Mouse (Mus musculus): Measurements from ENCODE around the gene Mbtps1. TPM values are rescaled to one million over a fixed set of nuclear protein-coding genes. Genes with fewer than 3 reads are reported as not detected.
A peak's percentile ranks its signal among the peaks of the same experiment; 100 is the strongest.

Mbtps1 gene
- polyA plus RNA-seq, 1 experiment from 2014 or later, result 42.5 TPM

DNA sequence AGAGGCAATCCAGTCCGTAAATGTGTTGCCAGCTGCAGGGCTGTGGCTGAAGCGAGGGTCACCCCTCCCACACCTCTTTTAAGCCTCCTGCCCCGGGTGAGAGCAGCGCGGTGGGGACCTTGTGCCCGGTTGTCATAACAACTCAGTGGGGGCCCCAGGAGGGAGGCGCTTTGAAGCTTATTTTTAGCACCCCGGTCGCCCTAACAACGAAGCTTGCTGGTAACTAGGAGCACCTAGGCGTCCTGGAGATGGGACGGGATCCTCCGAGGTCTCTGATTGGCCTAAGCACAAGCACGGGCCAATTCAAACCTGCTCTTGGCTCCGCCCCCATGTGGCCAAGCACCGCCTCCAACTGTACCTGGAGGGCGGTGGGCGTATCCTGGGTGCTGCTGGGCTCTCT, 92.4 kb downstream of the Mbtps1 start:
- no peaks in the 10 kb centered on the region for H3K9me3 ChIP-seq (ENCODE audit: control insufficient read depth, low read length)
- no peak overlapping the region for H3K27ac ChIP-seq (ENCODE audit: low read depth, low read length)
- H3K4me2 ChIP-seq (ENCODE audit: low read depth, low read length), result peak overlapping the region; percentile 23; the same call in 1 of the 2 replicates
- no peak for ATAC-seq (ENCODE audit: low read depth)
- H3K4me1 ChIP-seq (ENCODE audit: control insufficient read depth, insufficient read depth, low read length), result peaks cover 17% of the 10 kb centered on the region; the same call in 1 of the 2 replicates
- no peaks in the 10 kb centered on the region for H3K36me3 ChIP-seq (ENCODE audit: control insufficient read depth, insufficient read depth, low read length)
- 1% methylated on average over 18 of the region's 18 CpGs for WGBS
- H3K9ac ChIP-seq (replicated peaks; ENCODE audit: low read depth, low read length), result no peak overlapping the region
- H3K27me3 ChIP-seq (ENCODE audit: control insufficient read depth, insufficient read depth, low read length), result no peaks in the 10 kb centered on the region
- no peak overlapping the region for H3K4me3 ChIP-seq (ENCODE audit: low read depth, low read length)

DNA sequence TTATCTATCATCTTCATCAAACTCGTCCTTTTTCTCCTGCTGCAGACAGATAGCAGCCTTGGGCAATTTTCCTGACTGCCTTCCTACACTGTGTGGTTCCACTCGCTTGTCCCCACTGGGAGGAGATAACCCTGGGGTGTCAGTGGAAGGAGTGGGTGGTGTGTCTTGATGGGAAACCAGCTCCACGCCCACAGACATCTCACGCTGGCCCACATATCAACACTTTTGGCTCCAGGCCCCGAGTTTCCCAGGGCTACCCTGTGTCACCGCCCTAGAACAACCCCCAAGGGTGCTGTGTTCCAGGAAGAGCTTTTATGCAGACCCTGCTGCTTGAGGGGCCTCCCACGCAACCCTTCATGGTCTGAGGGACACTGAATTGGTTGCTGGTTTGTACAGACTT, 94.8 kb downstream of the Mbtps1 start:
- Histone ChIP-seq H3K36me3 (ENCODE audit: control insufficient read depth, insufficient read depth, low read length) (no peaks in the 10 kb centered on the region), H3K9me3 (ENCODE audit: control insufficient read depth, low read length) (no peaks in the 10 kb centered on the region), H3K4me3 (ENCODE audit: low read depth, low read length) (no peak overlapping the region), H3K9ac (replicated peaks; ENCODE audit: low read depth, low read length) (no peak overlapping the region), H3K27ac (ENCODE audit: low read depth, low read length) (no peak overlapping the region), H3K27me3 (ENCODE audit: control insufficient read depth, insufficient read depth, low read length) (no peaks in the 10 kb centered on the region), H3K4me1 (ENCODE audit: control insufficient read depth, insufficient read depth, low read length) (peaks cover 21% of the 10 kb centered on the region; the same call in 1 of the 2 replicates), H3K4me2 (ENCODE audit: low read depth, low read length) (no peak overlapping the region)
- ATAC-seq (ENCODE audit: low read depth), result no peak
- WGBS, result 40% methylated on average over 7 of the region's 7 CpGs

DNA sequence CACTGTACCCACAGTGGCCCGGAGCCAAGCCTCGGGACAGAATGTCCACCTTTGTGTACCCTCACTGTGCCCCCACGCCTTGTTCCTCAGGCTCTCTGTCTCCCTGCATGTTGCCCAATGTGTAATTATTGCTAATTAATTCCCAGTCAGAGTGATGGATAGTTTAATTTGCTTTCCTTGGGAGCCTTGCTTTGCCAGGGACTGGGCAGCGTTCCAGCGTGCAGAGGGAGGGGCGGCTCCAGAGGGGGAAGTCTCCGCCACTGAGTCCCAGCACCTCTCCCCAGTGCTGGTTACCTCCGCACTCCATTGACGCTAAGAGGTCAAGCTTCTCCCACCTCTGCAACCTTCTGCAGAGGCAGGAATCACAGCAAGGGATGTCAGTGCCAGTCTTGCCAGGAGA, 97.2 kb downstream of the Mbtps1 start:
- Histone ChIP-seq H3K27ac (ENCODE audit: low read depth, low read length) (peak overlapping the region; percentile 34; the same call in 1 of the 2 replicates), H3K4me3 (ENCODE audit: low read depth, low read length) (no peak overlapping the region), H3K4me1 (ENCODE audit: control insufficient read depth, insufficient read depth, low read length) (peaks cover 14% of the 10 kb centered on the region; the same call in 1 of the 2 replicates), H3K9ac (replicated peaks; ENCODE audit: low read depth, low read length) (no peak overlapping the region), H3K9me3 (ENCODE audit: control insufficient read depth, low read length) (no peaks in the 10 kb centered on the region), H3K36me3 (ENCODE audit: control insufficient read depth, insufficient read depth, low read length) (no peaks in the 10 kb centered on the region), H3K27me3 (ENCODE audit: control insufficient read depth, insufficient read depth, low read length) (no peaks in the 10 kb centered on the region), H3K4me2 (ENCODE audit: low read depth, low read length) (no peak overlapping the region)
- 35% methylated on average over 9 of the region's 9 CpGs for whole genome bisulfite sequencing
- ATAC-seq (ENCODE audit: low read depth), result peak; percentile 39; the same call in 1 of the 2 replicates

DNA sequence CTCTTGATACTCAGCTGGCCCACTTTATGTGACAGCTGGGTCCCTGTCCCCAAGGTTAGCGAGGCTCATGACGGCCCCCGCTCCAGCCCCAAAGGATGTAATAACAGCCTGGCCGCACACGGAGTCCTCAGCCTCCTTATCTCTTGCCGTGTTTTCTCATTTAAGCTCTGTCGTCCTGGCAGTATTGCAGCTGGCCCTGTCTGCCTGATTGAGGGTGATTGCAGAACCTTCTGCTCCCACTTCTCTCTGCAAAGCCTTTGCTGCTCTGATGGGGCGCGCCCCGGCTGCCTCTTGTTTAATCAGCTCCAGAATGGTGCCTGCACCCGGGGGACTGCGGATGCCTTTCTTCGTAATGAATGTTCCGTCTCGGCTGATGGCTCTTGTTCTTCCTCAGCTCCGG, 98.8 kb downstream of the Mbtps1 start:
- Histone ChIP-seq H3K9me3 (ENCODE audit: control insufficient read depth, low read length) (no peaks in the 10 kb centered on the region), H3K9ac (replicated peaks; ENCODE audit: low read depth, low read length) (no peak overlapping the region), H3K4me3 (ENCODE audit: low read depth, low read length) (no peak overlapping the region), H3K4me2 (ENCODE audit: low read depth, low read length) (peak overlapping the region; percentile 11; the same call in 1 of the 2 replicates), H3K27me3 (ENCODE audit: control insufficient read depth, insufficient read depth, low read length) (no peaks in the 10 kb centered on the region), H3K4me1 (ENCODE audit: control insufficient read depth, insufficient read depth, low read length) (peaks cover 7% of the 10 kb centered on the region; the same call in 1 of the 2 replicates), H3K27ac (ENCODE audit: low read depth, low read length) (peak overlapping the region; percentile 52), H3K36me3 (ENCODE audit: control insufficient read depth, insufficient read depth, low read length) (no peaks in the 10 kb centered on the region)
- peak; percentile 54; the same call in 1 of the 2 replicates for ATAC-seq (ENCODE audit: low read depth)
- WGBS, result 22% methylated on average over 16 of the region's 16 CpGs

Other genes with a start within 250 kb of the Mbtps1 start
- 704 and 825 TPM in 2 replicates for gene Hsbp1, start 214.2 kb downstream of the Mbtps1 start, polyA plus RNA-seq (2014; fragmentation: Nextera tagmentation; extraction: Ambion mirVana)
- gene Mlycd, start 163.9 kb downstream of the Mbtps1 start, polyA plus RNA-seq (2014; fragmentation: Nextera tagmentation; extraction: Ambion mirVana), result 15.8 and 16.1 TPM in 2 replicates
- gene Osgin1, start 124.6 kb downstream of the Mbtps1 start, polyA plus RNA-seq (2014; fragmentation: Nextera tagmentation; extraction: Ambion mirVana), result 0.31 and 0.35 TPM in 2 replicates
- gene Necab2, start 112.0 kb downstream of the Mbtps1 start, polyA plus RNA-seq (2014; fragmentation: Nextera tagmentation; extraction: Ambion mirVana), result 36.5 and 39.6 TPM in 2 replicates
- not detected in 2 replicates for gene Slc38a8, start 57.0 kb downstream of the Mbtps1 start, polyA plus RNA-seq (2014; fragmentation: Nextera tagmentation; extraction: Ambion mirVana)
- gene Hsdl1, start 16.4 kb upstream of the Mbtps1 start, polyA plus RNA-seq (2014; fragmentation: Nextera tagmentation; extraction: Ambion mirVana), result 158 and 176 TPM in 2 replicates
- gene Dnaaf1, start 16.5 kb upstream of the Mbtps1 start, polyA plus RNA-seq (2014; fragmentation: Nextera tagmentation; extraction: Ambion mirVana), result 0.15 and 0.48 TPM in 2 replicates
- gene Taf1c, start 46.5 kb upstream of the Mbtps1 start, polyA plus RNA-seq (2014; fragmentation: Nextera tagmentation; extraction: Ambion mirVana), result 12.7 and 14.7 TPM in 2 replicates
- gene Adad2, start 54.0 kb upstream of the Mbtps1 start, polyA plus RNA-seq (2014; fragmentation: Nextera tagmentation; extraction: Ambion mirVana), result not detected in 2 replicates
- 0.06 and 0.08 TPM in 2 replicates for gene Kcng4, start 76.9 kb upstream of the Mbtps1 start, polyA plus RNA-seq (2014; fragmentation: Nextera tagmentation; extraction: Ambion mirVana)
- 3.2 and 3.7 TPM in 2 replicates for gene Wfdc1, start 107.6 kb upstream of the Mbtps1 start, polyA plus RNA-seq (2014; fragmentation: Nextera tagmentation; extraction: Ambion mirVana)
- 0.08 and 0.10 TPM in 2 replicates for gene Atp2c2, start 141.3 kb upstream of the Mbtps1 start, polyA plus RNA-seq (2014; fragmentation: Nextera tagmentation; extraction: Ambion mirVana)
- 8.1 and 8.9 TPM in 2 replicates for gene Tldc1, start 219.7 kb upstream of the Mbtps1 start, polyA plus RNA-seq (2014; fragmentation: Nextera tagmentation; extraction: Ambion mirVana)